Mouse (Mus musculus) heart, postnatal 14 days (tissue): ENCODE data around the gene Amigo1. TPM values are rescaled to one million over a fixed set of nuclear protein-coding genes. Genes with fewer than 3 reads are reported as not detected.

ENCODE experiments used
- DNase-seq, 2 experiments: peaks; one replicate each; pipeline ENCODE4 v3.0.0; 2021 to 2022
- intact Hi-C: fragments of 180-260 bp; cut with DNase I; formaldehyde crosslinking; loops from one replicate; pipeline ENCODE4 v1.15.1; 2025
- long read RNA-seq, 2 experiments: library from polyadenylated mRNA; stranded (forward); transcript quantifications; one replicate each; pipeline ENCODE4 v2.0.0; 2021
- total RNA-seq, 2 experiments: library from RNA; stranded (reverse); gene quantifications; 2 replicates each; pipeline ENCODE4 v1.2.3; 2021

The Amigo1 gene
- 10 to 100 TPM in 1 of 2 experiments, 1 to 10 TPM in 1; 9.0 to 10.1 TPM for total RNA-seq
- long read RNA-seq, experiment 1, full-length matches to known transcripts, result 5 of 11 reads
- long read RNA-seq, experiment 1, partial matches to known transcripts, result 0 of 11 reads
- long read RNA-seq, experiment 1, other reads (novel, unspliced or antisense), result 6 of 11 reads
- long read RNA-seq, experiment 2, full-length matches to known transcripts, result 6 of 9 reads
- long read RNA-seq, experiment 2, partial matches to known transcripts, result 0 of 9 reads
- long read RNA-seq, experiment 2, other reads (novel, unspliced or antisense), result 3 of 9 reads

DNA sequence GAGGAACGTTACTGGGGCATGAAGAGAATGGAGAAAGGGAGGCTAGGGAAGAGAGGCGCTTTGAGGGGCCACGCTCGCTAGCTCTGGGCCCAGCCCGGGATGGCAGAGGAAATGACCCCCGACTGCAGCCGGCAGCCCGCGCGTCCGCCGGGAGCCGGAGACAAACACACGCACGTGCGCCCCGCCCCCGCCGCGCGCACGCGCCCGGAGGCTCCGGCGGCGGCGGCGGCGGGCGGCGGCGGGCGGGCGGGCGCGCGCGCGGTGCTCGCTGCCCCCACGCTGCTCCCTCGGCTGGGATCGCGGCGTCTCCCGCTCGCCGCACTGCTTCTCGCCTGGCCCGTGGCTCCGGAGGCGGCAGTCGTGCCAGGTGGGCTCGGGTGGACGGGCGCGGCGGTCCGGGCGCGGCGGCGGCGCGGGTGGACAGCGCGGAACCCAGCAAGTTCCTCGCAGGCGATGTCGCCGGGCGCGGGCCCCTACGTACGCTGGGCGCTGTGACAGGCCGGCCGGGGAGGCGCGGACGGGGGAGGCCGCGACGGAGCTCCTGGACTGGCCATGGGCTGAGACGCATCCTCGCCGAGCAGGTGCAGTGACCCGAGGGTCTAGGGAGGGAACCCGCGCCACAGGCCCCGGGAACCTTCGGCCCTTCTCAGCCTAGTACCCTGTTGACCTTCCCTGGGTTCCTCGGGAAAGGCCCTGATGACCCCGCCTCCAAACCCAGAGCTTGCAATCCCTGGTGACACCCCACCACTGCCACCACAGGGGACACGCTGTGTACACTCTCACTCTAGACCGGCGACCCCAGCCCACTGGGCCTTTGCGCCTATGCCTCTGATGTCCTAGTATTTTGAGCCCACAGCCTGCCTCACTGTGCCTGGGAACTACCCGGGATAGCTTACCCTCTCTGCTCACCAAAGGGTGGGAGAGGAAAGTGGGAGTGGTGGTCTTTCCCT lies at the start of gene Amigo1:
Gene Amigo1, plus strand, starts transcription at position 238 of the 950 bp plus-strand sequence.
- DNase-seq, result peak; percentile 56 to 72
- intact Hi-C loops, result no loop called here

- no peak for DNase-seq
- intact Hi-C loops, result no loop called here
These were observed 47.0 kb upstream of the Amigo1 start for GRCm38 (mm10) chr3:108139113-108139512.

- DNase-seq, result no peak
- intact Hi-C loops, result loop anchor here (10.0 kb wide), 1 partner anchor 446 kb away; the partner anchor contains the start of gene Ahcyl1
These were observed 45.3 kb upstream of the Amigo1 start for GRCm38 (mm10) chr3:108140786-108141185.

- peak; percentile 89 to 91 for DNase-seq
- intact Hi-C loops, result loop anchor here (2.0 to 10.0 kb wide), 5 partner anchors 193 to 451 kb away; partner anchors contain the start of gene Ahcyl1
These were observed 40.3 kb upstream of the Amigo1 start, which contains the start of gene Gnai3 for GRCm38 (mm10) chr3:108145534-108146445. TSS of gene Gnai3 (minus strand) at chr3:108146146.

DNA sequence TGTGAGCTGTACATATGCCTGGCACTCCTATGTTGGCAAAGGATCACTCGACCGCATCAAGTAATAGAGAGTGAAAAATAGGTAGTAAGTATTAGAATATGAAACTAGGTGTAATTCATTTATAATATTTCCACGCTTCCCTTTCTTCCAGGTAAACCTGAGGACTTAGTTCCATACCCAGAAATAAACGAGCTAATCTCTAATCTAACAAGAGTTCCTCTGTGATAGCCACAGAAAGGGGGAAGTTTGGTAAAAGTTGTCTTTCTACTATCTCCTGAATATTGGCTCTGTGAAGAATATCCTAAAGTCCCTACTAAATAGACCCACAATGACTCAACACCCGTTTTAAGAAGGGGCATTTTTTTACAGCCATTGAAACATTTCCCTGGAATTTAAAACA lies 39.5 kb upstream of the Amigo1 start:
- DNase-seq, result no peak
- intact Hi-C loops, result loop anchor here (2.0 to 10.0 kb wide), 5 partner anchors 194 to 452 kb away; partner anchors contain the start of gene Ahcyl1

DNA sequence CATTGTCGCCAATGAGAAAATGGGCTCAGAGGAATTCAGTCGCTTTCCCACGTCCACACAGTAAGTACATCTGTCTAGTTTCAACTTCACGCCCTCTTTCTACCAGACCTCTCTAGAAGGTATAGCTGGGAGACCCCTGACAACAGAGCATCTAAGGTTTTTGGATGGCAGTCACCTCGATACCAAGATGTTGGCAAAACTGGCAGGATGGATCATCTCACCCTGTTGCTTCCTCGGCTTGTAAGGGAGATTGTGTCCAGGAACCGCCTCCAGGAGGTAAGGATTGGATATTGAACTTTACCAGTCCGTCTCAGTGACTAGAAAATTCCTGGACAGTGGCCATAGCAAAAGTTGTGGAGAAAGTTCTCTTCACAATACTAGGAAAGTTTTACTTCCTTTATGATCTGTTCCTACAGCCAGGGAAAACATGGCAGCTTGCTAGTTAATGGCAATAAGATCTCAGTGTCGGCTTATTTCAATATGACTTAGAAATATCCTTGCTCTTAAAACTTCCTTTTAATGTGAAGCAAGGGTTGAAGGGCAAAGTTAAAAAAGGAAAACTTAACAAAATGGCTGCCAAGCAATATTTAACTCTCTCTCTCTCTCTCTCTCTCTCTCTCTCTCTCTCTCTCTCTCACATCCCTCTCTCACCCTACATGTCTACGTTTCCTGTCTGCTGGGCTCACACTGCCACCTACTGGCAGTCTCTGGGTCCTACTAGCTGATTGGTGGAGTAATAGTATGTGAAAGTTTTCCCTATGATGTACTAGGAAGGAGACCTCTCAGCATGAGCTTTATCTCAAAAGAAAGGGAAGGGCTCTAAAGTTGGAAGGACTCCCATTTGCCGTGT lies 38.5 kb upstream of the Amigo1 start:
- DNase-seq, result peak; percentile 87 to 92
- intact Hi-C loops, result loop anchor here (1.0 to 10.0 kb wide), 6 partner anchors 77 to 453 kb away; partner anchors contain the start of gene Ahcyl1

- DNase-seq, result no peak
- intact Hi-C loops, result no loop called here
These were observed 33.8 kb upstream of the Amigo1 start for GRCm38 (mm10) chr3:108152290-108152689.

- intact Hi-C loops, result no loop called here
- DNase-seq, result no peak
These were observed 31.5 kb upstream of the Amigo1 start, which contains the start of gene Gpr61 for GRCm38 (mm10) chr3:108154656-108155055. TSS of gene Gpr61 (minus strand) at chr3:108154882.

GRCm38 (mm10) chr3:108158383-108159037 lies 27.6 kb upstream of the Amigo1 start:
- peak in 1 of 2 experiments; percentile 25 for DNase-seq
- intact Hi-C loops, result no loop called here

- intact Hi-C loops, result loop anchor here (1.0 to 5.0 kb wide), 3 partner anchors 40 to 223 kb away; partner anchors contain the start of gene Psma5
- DNase-seq, result no peak
These were observed 22.0 kb upstream of the Amigo1 start for GRCm38 (mm10) chr3:108164091-108164490.

- peak; percentile 73 to 88 for DNase-seq
- intact Hi-C loops, result loop anchor here (1.0 to 5.0 kb wide), 4 partner anchors 39 to 222 kb away; partner anchors contain the start of gene Psma5
These were observed 21.3 kb upstream of the Amigo1 start for GRCm38 (mm10) chr3:108164807-108165206.

DNA sequence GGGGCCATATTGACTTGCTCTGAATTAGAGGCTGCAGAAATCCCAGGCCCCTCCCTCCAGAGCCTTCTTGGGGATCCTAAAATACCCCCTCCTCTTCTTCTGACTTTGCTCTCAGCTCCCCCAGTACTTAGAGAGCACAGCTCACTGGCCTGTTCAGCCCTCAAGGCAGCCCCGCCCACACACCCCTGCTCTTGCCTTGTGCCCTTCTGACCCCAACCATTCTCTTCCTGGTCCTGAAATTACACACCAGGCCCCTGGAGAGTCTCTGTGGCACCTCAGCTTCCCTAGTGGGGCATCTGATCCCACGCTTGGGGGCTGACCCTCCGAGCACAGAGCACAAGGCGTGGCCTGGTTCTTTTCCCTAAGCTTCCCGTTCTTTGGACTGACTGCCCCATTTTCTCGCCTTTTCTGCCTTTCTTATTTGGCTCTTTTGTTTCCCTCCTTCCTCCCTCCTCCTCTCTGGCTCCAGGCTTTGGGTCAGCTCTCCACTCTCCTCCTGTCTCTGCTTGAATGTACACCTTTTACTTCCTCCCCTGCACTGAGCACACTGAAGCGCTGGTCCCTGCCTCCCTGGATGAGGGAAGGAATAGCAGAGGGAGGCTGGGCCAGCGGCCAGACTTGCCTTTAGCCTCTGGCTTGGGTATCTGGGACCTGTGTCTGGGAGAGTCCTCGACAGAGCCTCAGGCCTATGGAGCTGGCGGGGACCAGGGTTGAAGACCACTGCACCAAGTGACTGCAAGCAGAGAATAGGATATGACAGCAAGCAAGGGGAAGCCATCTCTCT lies 20.4 kb upstream of the Amigo1 start:
- peak; percentile 25 to 29 for DNase-seq
- intact Hi-C loops, result loop anchor here (5.0 kb wide), 1 partner anchor 112 kb away; no protein-coding TSS in a partner anchor

GRCm38 (mm10) chr3:108166486-108167211 lies 19.5 kb upstream of the Amigo1 start:
- DNase-seq, result peak; percentile 55 to 61
- intact Hi-C loops, result loop anchor here (5.0 kb wide), 1 partner anchor 111 kb away; no protein-coding TSS in a partner anchor

DNA sequence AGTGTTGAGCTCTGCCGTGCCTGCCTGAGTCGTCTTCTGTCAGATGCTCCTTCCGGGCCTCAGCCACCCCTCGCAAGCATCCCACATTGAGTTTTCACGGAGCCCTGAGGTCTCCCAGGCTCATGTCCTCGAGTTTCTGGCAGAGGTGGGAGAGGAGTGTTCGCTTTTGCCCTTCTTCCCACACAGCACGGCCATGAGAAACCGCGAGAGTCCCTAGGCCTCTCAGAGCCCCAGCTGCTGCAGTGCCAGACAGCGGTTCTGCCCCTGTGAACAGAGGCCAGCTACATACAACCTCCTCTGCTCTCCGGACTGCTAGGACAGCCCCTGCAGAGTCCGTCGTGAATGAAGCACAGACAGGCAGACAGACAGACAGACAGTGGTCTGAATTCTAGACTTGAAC lies 18.6 kb upstream of the Amigo1 start:
- intact Hi-C loops, result loop anchor here (5.0 kb wide), 1 partner anchor 110 kb away; no protein-coding TSS in a partner anchor
- peak in 1 of 2 experiments; percentile 35 for DNase-seq

DNA sequence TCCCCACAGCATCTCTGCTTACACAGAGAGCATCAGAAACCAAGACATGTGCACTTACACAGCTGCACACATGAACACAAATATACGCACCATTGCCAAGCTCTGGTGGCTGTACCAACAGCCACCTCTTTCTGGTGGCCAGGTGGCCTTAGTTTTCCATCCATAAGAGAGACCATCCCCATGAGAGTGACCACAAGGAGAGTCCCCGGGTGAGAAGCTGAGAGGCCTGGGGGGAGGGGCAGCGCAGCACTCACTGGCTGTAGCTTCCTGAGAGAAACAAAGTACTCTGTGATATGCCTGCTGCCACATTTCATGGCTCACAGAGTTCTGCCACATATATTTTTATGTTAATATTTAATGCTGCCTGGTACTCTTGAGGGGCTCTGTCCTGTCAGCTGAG lies 16.9 kb upstream of the Amigo1 start:
- intact Hi-C loops, result loop anchor here (5.0 kb wide), 1 partner anchor 108 kb away; no protein-coding TSS in a partner anchor

More for the DNA sequence above, 16.9 kb upstream of the Amigo1 start:
- no peak for DNase-seq
